Comparison of ENCODE assay signal across 18 mouse cellular contexts in genomic region chr16:33568269-33569016, GRCm38 (mm10). TPM values are rescaled to one million over a fixed set of nuclear protein-coding genes. Genes with fewer than 3 reads are reported as not detected.
A peak's percentile ranks its signal among the peaks of the same experiment; 100 is the strongest.
DNase-seq lines count a peak whose midpoint lies in the region; ATAC-seq and TF ChIP-seq lines count a peak whose summit lies in the region.
"Had no signal": no experiment of that assay in that cellular context is flagged by ENCODE, and none has a peak within 500 bp of the region (broad histone marks: within the 10 kb centered on the region; RNA-seq: fewer than 3 reads in every experiment).

No protein-coding gene starts in this region.

- H3K9ac ChIP-seq in heart, embryonic 12.5 days = no peak overlapping the region
- H3K9ac ChIP-seq: embryonic facial prominence, embryonic 12.5 days; forebrain, embryonic 12.5 days; hindbrain, embryonic 15.5 days had no signal

- H3K4me3 ChIP-seq in heart, embryonic 10.5 days = no peak overlapping the region
- no peak overlapping the region for H3K4me3 ChIP-seq in heart, embryonic 12.5 days
- H3K4me3 ChIP-seq: embryonic facial prominence, embryonic 12.5 days; forebrain, embryonic 12.5 days; hindbrain, embryonic 15.5 days had no signal

- H3K9me3 ChIP-seq in heart, embryonic 10.5 days = no peaks in the 10 kb centered on the region
- no peaks in the 10 kb centered on the region for H3K9me3 ChIP-seq in heart, embryonic 12.5 days (replicated peaks)
- H3K9me3 ChIP-seq: embryonic facial prominence, embryonic 12.5 days; forebrain, embryonic 12.5 days; hindbrain, embryonic 15.5 days had no signal

- DNase-seq in heart, embryonic 10.5 days (ENCODE audit: low spot score) = no peak
- peak; percentile 19 for DNase-seq in brain, embryonic 14.5 days (ENCODE audit: low read depth)
- no peak for DNase-seq in liver
- DNase-seq in spleen, postnatal 4 days (ENCODE audit: low spot score in 2 of 2) = no peak
- DNase-seq in left cerebral cortex, postnatal 14 days (ENCODE audit: low spot score in 2 of 2) = no peak
- DNase-seq: adrenal gland, adult 8-10 months; cerebellum, adult 18-20 months; cerebellum, adult 9-11 months; cerebellum, postnatal 36 days; gastrocnemius, postnatal 14 days had no signal

- no peak for ATAC-seq in heart, embryonic 12.5 days (ENCODE audit: insufficient number of reproducible peaks, low FRiP score)
- peak; percentile 69 for ATAC-seq in common myeloid progenitor, adult 5-6 weeks (replicated peaks; ENCODE audit: low read depth, poor library complexity, severe bottlenecking)
- ATAC-seq in megakaryocyte progenitor cell, adult 5-6 weeks (replicated peaks; ENCODE audit: poor library complexity) = peak; percentile 57
- ATAC-seq: forebrain, embryonic 16.5 days had no signal

- no peak for TF ChIP-seq CTCF in brain, embryonic 14.5 days (IDR thresholded peaks at IDR 0.05; ENCODE audit: borderline replicate concordance, extremely low read depth, insufficient read depth, insufficient read length)

- H3K27ac ChIP-seq in heart, embryonic 10.5 days = peak overlapping the region; percentile 22; the same call in 1 of the 2 replicates
- no peak overlapping the region for H3K27ac ChIP-seq in heart, embryonic 12.5 days (ENCODE audit: poor library complexity, severe bottlenecking)
- H3K27ac ChIP-seq: embryonic facial prominence, embryonic 12.5 days; forebrain, embryonic 12.5 days; hindbrain, embryonic 15.5 days had no signal

- peaks cover 14% of the 10 kb centered on the region for H3K4me1 ChIP-seq in heart, embryonic 10.5 days
- H3K4me1 ChIP-seq in heart, embryonic 12.5 days (replicated peaks) = peaks cover 18% of the 10 kb centered on the region
- H3K4me1 ChIP-seq: embryonic facial prominence, embryonic 12.5 days; forebrain, embryonic 12.5 days; hindbrain, embryonic 15.5 days had no signal

- no peaks in the 10 kb centered on the region for H3K36me3 ChIP-seq in heart, embryonic 10.5 days
- no peaks in the 10 kb centered on the region for H3K36me3 ChIP-seq in heart, embryonic 12.5 days
- H3K36me3 ChIP-seq: embryonic facial prominence, embryonic 12.5 days; forebrain, embryonic 12.5 days; hindbrain, embryonic 15.5 days had no signal

- 89% methylated on average over 12 of the region's 12 CpGs for WGBS in heart, embryonic 10.5 days
- WGBS in heart, embryonic 12.5 days = 92% methylated on average over 12 of the region's 12 CpGs

- intact Hi-C loops in left cerebral cortex, postnatal 14 days (cut with DNase I) = no loop called here

- no peak for TF ChIP-seq POLR2A in brain, embryonic 14.5 days (IDR thresholded peaks at IDR 0.05; ENCODE audit: borderline replicate concordance, extremely low read depth, insufficient read depth, insufficient read length, poor library complexity, severe bottlenecking)

- H3K4me2 ChIP-seq in heart, embryonic 12.5 days = no peak overlapping the region
- H3K4me2 ChIP-seq: embryonic facial prominence, embryonic 12.5 days; forebrain, embryonic 12.5 days; heart, embryonic 11.5 days; hindbrain, embryonic 15.5 days had no signal

- H3K27me3 ChIP-seq in heart, embryonic 10.5 days (ENCODE audit: insufficient read depth, poor library complexity, severe bottlenecking) = no peaks in the 10 kb centered on the region
- H3K27me3 ChIP-seq in heart, embryonic 12.5 days (replicated peaks) = no peaks in the 10 kb centered on the region
- H3K27me3 ChIP-seq: embryonic facial prominence, embryonic 12.5 days; forebrain, embryonic 12.5 days; hindbrain, embryonic 15.5 days had no signal

RNA-seq across cellular contexts. Expression of gene Slc12a8, which starts 51.3 kb away (rescaled TPM):
- polyA plus RNA-seq in heart, embryonic 10.5 days (2016; fragmentation: Nextera tagmentation; extraction: Ambion mirVana) = 0.99 and 1.6 TPM in 2 replicates
- polyA plus RNA-seq in heart, embryonic 12.5 days (2016; fragmentation: Nextera tagmentation; extraction: Ambion mirVana) = 1.2 and 1.3 TPM in 2 replicates
- 0.75 and 1.1 TPM in 2 replicates for polyA plus RNA-seq in brain, embryonic 14.5 days (2012; rRNA removed)
- total RNA-seq in common myeloid progenitor, adult 5-6 weeks (2017) = not detected in 2 replicates
- total RNA-seq in megakaryocyte progenitor cell, adult 5-6 weeks (2015) = not detected in 2 replicates
- total RNA-seq in megakaryocyte progenitor cell, adult 5-6 weeks (2017) = not detected in 2 replicates
- total RNA-seq in left cerebral cortex, postnatal 14 days (2021) = 1 to 10 TPM in 1 of 2 experiments, under 1 TPM in 1; 0.82 to 1.0 TPM
